Mouse (Mus musculus): ENCODE measurements around the gene Stpg4. TPM values are rescaled to one million over a fixed set of nuclear protein-coding genes. Genes with fewer than 3 reads are reported as not detected.

Gene Stpg4
- polyA plus RNA-seq, 1 experiment: not detected

DNA sequence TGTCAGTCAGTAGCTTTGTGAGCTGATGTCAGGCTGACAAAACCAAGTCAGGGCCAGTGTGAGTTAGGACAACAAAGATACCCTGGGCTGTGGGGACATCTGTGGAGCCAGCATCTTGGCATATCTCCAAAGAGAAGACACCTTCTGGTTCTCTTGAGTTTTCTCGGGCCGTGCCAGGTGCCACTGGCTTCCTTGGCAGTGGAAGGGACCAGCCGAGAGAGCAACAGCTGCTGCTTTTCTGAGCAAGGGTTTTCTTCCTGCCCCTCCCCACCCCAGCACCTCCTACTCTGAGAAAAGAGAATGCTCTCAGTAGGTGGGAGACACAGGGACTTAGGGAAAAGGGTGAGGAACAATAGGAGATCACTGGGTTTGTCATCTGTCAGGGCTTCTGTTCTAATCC is 66.4 kb downstream of the Stpg4 start:
- Histone ChIP-seq H3K27ac (ENCODE audit: insufficient read depth, low read depth, low read length) (no peak overlapping the region), H3K36me3 (ENCODE audit: control insufficient read depth, insufficient read depth, low read length) (peaks cover 59% of the 10 kb centered on the region), H3K4me1 (ENCODE audit: control insufficient read depth, insufficient read depth, insufficient read length, low read length) (peaks cover 16% of the 10 kb centered on the region; the same call in 1 of the 2 replicates), H3K4me3 (ENCODE audit: low read depth, low read length) (no peak overlapping the region), H3K27me3 (ENCODE audit: control insufficient read depth, insufficient read depth, low read length) (no peaks in the 10 kb centered on the region)
- no peak for TF ChIP-seq CTCF (IDR thresholded peaks at IDR 0.05; ENCODE audit: extremely low read depth, insufficient read length, insufficient replicate concordance, low read depth, low read length)
- TF ChIP-seq POLR2A (IDR thresholded peaks at IDR 0.05; ENCODE audit: low read depth, low read length): no peak
- 47% methylated on average over 3 of the region's 3 CpGs for WGBS

DNA sequence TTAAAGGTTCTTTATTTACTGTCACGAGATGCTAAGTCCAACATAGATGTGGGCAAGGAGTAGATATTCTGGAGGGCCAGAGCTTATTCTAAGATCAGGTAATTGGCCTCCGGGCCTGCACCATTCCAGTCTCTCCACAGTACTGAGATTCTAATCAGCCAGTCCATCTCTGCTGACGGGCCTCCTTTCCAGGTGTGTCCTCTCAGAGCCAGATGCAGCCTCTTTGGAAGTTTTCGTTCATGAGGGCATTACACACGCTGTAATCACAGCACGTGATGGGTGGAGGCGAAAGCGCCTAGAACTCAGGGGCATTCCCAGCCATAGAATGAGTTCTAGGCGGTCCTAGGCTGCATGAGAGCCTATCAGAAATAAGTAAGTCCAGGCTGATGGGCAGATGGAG is 70.0 kb downstream of the Stpg4 start:
- Histone ChIP-seq H3K4me1 (ENCODE audit: control insufficient read depth, insufficient read depth, insufficient read length, low read length) (peaks cover 23% of the 10 kb centered on the region), H3K27me3 (ENCODE audit: control insufficient read depth, insufficient read depth, low read length) (no peaks in the 10 kb centered on the region), H3K4me3 (ENCODE audit: low read depth, low read length) (no peak overlapping the region), H3K27ac (ENCODE audit: insufficient read depth, low read depth, low read length) (peak overlapping the region; percentile 53; the same call in 1 of the 2 replicates), H3K36me3 (ENCODE audit: control insufficient read depth, insufficient read depth, low read length) (peaks cover 46% of the 10 kb centered on the region)
- WGBS: 56% methylated on average over 9 of the region's 9 CpGs
- TF ChIP-seq POLR2A (IDR thresholded peaks at IDR 0.05; ENCODE audit: low read depth, low read length): no peak
- TF ChIP-seq CTCF (IDR thresholded peaks at IDR 0.05; ENCODE audit: extremely low read depth, insufficient read length, insufficient replicate concordance, low read depth, low read length): no peak

DNA sequence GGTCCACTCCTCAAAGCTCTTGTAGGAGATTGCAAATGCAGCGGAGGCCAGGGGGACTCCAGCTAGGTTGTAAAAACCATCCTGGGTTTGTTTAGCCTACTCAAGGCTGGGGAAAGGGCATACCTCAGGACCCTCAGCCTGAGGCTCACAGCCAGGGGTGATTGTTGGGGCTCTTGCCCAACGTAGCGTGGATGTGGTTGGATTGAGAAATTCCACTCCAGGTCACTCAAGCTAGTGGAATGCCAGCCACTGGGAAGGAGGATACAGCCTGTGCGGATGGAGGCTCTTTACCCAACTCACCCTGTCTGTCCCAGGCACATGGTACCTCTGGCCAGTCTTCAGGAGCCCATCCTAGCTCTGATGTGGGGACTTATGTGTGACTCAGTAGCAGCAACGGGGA is 71.3 kb downstream of the Stpg4 start:
- Histone ChIP-seq H3K27ac (ENCODE audit: insufficient read depth, low read depth, low read length) (no peak overlapping the region), H3K4me1 (ENCODE audit: control insufficient read depth, insufficient read depth, insufficient read length, low read length) (peaks cover 35% of the 10 kb centered on the region), H3K36me3 (ENCODE audit: control insufficient read depth, insufficient read depth, low read length) (peaks cover 34% of the 10 kb centered on the region), H3K27me3 (ENCODE audit: control insufficient read depth, insufficient read depth, low read length) (no peaks in the 10 kb centered on the region), H3K4me3 (ENCODE audit: low read depth, low read length) (no peak overlapping the region)
- 94% methylated on average over 5 of the region's 5 CpGs for WGBS
- no peak for TF ChIP-seq CTCF (IDR thresholded peaks at IDR 0.05; ENCODE audit: extremely low read depth, insufficient read length, insufficient replicate concordance, low read depth, low read length)
- no peak for TF ChIP-seq POLR2A (IDR thresholded peaks at IDR 0.05; ENCODE audit: low read depth, low read length)

DNA sequence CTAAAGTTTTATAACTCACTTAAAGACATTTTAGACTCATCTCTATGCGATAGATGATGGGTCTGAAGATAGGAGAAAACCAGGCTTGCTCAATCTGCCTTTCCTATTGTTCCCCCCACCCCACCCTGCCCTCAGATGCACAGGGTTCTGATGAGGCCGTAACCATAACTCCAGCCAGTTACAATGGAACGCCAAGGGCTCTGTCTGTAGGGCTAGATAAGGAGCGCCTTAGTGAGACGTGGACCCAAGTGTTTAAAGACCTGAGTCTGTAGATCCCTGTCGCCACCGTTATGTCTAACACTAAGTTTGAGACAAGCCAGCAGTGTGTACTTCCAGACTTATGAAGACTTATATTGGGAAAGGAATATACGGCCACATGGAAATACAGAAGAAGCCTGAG is 72.1 kb downstream of the Stpg4 start:
- H3K27me3 ChIP-seq (ENCODE audit: control insufficient read depth, insufficient read depth, low read length): no peaks in the 10 kb centered on the region

DNA sequence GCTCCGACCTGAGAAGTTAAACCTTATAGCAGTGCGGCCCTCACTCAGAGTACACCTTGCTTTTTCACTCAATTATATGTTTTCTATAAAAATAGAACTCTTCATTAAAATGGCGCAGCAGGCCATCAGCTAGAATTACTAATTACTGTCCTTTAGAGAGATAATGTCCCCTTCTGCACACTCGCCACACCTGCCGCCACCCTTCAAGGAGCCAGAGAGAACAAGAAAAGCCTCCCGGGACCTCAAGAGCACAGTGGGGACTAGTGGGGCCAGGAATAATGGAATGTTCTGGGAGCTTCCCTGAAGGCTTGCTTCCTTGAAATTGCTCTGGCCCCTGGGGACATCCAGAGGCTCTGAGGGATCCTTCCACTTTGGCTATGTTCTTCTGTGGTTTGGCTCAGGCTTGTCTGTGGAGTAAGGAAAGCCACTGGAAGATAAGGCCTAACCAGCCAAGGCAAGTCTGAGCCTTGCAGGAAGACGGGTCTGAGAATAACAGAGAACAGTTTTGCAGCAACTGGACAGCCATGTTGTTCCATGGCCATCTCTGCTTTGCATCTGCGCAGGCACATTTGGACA is 73.7 kb downstream of the Stpg4 start:
- Histone ChIP-seq H3K36me3 (ENCODE audit: control insufficient read depth, insufficient read depth, low read length) (peaks cover 15% of the 10 kb centered on the region), H3K4me3 (ENCODE audit: low read depth, low read length) (no peak overlapping the region), H3K4me1 (ENCODE audit: control insufficient read depth, insufficient read depth, insufficient read length, low read length) (peaks cover 42% of the 10 kb centered on the region), H3K27me3 (ENCODE audit: control insufficient read depth, insufficient read depth, low read length) (no peaks in the 10 kb centered on the region), H3K27ac (ENCODE audit: insufficient read depth, low read depth, low read length) (no peak overlapping the region)
- TF ChIP-seq CTCF (IDR thresholded peaks at IDR 0.05; ENCODE audit: extremely low read depth, insufficient read length, insufficient replicate concordance, low read depth, low read length): no peak
- no peak for TF ChIP-seq POLR2A (IDR thresholded peaks at IDR 0.05; ENCODE audit: low read depth, low read length)
- WGBS: 93% methylated on average over 8 of the region's 8 CpGs

More for the DNA sequence above, 72.1 kb downstream of the Stpg4 start:
- Histone ChIP-seq H3K27ac (ENCODE audit: insufficient read depth, low read depth, low read length) (no peak overlapping the region), H3K4me1 (ENCODE audit: control insufficient read depth, insufficient read depth, insufficient read length, low read length) (peaks cover 42% of the 10 kb centered on the region), H3K36me3 (ENCODE audit: control insufficient read depth, insufficient read depth, low read length) (peaks cover 28% of the 10 kb centered on the region), H3K4me3 (ENCODE audit: low read depth, low read length) (no peak overlapping the region)
- TF ChIP-seq POLR2A (IDR thresholded peaks at IDR 0.05; ENCODE audit: low read depth, low read length) (no peak), CTCF (IDR thresholded peaks at IDR 0.05; ENCODE audit: extremely low read depth, insufficient read length, insufficient replicate concordance, low read depth, low read length) (no peak)
- 83% methylated on average over 8 of the region's 8 CpGs for WGBS

DNA sequence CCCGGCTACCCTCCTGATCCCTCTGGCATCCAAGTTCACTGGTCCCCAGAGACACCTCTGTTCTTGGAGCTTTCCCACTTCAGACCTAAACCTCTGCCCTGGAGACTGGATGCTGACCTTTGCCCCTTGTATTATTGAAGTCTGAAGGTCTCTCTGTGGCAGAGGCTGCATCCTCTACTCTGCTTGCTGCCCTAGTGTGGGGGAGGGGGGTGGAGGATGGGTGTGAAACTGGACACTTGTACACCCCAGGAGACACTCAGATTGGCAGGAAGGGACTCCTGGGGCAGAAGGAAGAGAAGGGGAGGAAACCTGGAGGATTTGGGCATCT is 74.7 kb downstream of the Stpg4 start:
- H3K27ac ChIP-seq (ENCODE audit: insufficient read depth, low read depth, low read length): peak overlapping the region; percentile 86
- H3K36me3 ChIP-seq (ENCODE audit: control insufficient read depth, insufficient read depth, low read length): peaks cover 19% of the 10 kb centered on the region
- no peaks in the 10 kb centered on the region for H3K27me3 ChIP-seq (ENCODE audit: control insufficient read depth, insufficient read depth, low read length)
- 36% methylated on average over 1 of the region's 1 CpGs for WGBS
- peaks cover 38% of the 10 kb centered on the region for H3K4me1 ChIP-seq (ENCODE audit: control insufficient read depth, insufficient read depth, insufficient read length, low read length)
- TF ChIP-seq CTCF (IDR thresholded peaks at IDR 0.05; ENCODE audit: extremely low read depth, insufficient read length, insufficient replicate concordance, low read depth, low read length): no peak
- no peak for TF ChIP-seq POLR2A (IDR thresholded peaks at IDR 0.05; ENCODE audit: low read depth, low read length)
- no peak overlapping the region for H3K4me3 ChIP-seq (ENCODE audit: low read depth, low read length)

DNA sequence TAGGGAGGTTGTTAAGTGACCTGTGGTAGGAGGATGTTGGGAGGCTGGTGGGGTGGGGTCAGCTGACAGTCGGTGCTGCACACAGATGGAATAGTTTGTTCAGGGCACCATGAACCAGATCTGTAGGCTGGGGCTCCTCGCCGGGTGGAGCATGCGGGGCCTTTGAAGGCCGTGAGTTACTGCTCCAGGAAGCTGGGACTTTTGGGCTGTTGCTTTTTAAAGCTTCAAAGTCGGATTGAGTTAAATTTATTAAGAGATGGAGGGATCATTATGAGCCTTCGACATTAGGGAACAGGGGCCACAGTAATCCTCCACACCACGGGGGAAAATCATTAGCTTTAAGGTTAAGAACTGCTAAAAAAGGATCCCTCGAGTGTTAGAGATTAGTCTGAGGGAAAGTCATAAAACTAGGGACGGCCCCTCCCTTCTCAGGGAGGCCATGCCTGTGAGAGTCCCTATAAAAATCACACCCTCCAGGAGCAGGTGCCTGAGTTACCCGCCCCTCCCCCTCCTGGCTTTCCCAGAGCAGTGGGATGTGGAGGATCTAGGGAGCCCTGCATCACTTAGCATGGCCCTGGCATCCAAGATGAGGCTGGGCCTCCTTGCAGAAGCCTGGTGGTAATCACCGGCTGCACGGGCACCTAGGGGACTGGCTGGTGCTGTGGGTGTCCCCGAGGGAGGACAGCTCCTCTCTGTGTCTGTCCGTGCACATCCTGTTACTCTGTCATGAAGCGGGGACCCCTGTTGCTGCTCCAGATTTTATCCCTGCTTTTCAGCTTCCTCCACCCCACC is 75.2 kb downstream of the Stpg4 start:
- Histone ChIP-seq H3K4me1 (ENCODE audit: control insufficient read depth, insufficient read depth, insufficient read length, low read length) (peaks cover 36% of the 10 kb centered on the region), H3K27ac (ENCODE audit: insufficient read depth, low read depth, low read length) (peak overlapping the region; percentile 86)
- 27% methylated on average over 16 of the region's 16 CpGs for WGBS

More for the DNA sequence above, 75.2 kb downstream of the Stpg4 start:
- Histone ChIP-seq H3K27me3 (ENCODE audit: control insufficient read depth, insufficient read depth, low read length) (no peaks in the 10 kb centered on the region), H3K4me3 (ENCODE audit: low read depth, low read length) (no peak overlapping the region), H3K36me3 (ENCODE audit: control insufficient read depth, insufficient read depth, low read length) (peaks cover 23% of the 10 kb centered on the region)
- TF ChIP-seq CTCF (IDR thresholded peaks at IDR 0.05; ENCODE audit: extremely low read depth, insufficient read length, insufficient replicate concordance, low read depth, low read length) (no peak), POLR2A (IDR thresholded peaks at IDR 0.05; ENCODE audit: low read depth, low read length) (no peak)
